Mouse (Mus musculus): ENCODE measurements around the gene Nrl.

Gene Nrl

DNA sequence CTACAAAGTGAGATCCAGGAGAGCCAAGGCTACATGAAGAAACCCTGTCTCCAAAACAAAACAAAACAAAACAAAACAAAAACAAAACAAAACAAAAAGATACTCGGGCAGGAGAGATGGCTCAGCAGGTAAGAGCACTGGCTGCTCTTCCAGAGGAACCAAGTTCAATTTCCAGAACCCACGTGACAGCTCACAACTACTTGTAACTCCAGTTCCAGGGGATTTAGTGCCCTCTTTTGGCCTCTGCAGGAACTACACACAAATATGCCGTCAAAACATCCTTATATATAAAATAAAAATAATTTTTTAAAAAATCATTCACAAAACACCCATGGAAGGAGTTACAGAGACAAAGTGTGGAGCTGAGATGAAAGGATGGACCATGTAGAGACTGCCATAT lies 3.2 kb upstream of the Nrl start:
- peak; percentile 81 for DNase-seq (ENCODE audit: low read depth)

DNA sequence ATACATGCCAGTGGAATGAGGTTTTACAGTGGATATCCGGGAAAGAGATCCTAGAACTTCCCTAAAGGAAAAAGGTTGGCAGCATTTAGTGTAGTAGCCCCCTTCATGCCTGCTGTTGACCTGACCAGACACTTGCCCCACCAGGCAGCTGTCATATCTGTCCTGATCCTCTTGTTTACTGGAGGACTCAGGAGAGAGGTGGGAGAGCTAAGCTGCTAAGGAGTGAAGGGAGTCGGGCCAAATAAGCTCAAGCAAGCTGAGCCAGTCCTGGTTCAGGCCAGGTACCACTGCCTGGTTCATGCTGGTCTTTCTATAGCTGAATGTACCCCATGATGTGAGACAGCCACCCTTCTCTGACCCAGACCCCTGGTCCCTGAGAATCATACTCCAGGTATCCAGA lies 1.9 kb upstream of the Nrl start:
- DNase-seq (ENCODE audit: low read depth) = no peak

DNA sequence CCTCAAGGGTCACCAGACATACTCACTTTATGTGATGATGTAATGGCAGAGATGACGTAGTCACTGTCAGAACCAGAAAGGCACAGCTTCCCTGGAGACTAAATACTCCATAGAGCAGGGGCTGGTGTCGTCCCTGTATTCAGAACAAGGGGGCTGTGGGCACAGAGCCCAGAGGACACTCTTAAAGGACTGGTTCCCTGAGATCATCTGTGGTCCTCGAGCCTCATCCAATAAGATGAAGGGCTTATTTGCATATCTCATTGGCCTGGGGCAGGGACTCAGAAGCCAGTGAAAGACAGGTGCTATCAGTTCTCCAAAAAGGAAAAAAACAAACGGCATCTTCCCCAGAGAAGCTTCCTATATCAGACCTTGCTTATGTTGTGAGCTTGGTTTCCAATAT lies 719 bp downstream of the Nrl start:
- no peak for DNase-seq (ENCODE audit: low read depth)

DNA sequence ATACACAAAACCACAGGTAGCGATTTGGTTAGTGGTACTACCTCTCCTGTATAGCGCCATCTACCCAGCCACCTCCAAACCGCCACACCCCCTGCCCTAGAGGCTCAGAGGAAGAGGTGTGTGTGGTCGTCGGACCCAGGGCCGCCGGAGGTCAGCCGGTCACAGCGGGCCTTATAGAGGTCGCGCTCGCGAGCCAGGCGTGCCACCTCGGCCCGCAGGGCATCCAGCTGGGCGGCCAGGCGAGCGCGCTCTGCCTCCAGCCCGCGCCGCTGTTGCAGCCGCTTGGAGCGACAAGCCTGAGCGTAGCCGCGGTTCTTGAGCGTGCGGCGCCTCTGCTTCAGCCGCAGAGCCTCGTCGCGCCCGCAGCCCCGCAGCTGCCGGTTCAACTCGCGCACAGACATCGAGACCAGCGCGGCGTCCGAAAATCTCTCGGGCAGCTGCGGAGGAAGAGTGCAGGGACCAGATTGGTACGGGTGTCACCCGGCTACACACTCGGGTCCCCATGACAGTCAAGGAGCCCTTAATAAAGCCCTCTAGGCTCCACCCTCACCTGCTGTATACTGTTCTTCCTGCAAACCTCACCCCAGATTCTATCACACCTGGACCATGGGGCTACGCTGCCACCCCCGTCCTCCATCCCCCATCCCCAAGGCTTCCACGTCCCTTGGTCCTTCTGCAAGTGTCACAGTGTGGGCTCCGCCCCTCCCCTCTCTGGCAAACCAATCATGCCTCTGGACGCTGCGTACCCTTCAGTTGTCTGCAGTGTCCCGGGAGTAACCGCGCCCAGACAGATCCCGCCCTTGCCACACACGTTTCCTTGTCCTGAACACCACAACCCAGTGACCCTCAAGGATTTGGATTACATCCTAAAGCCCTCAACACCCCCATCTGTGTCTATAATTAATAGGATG lies 4.1 kb downstream of the Nrl start:
- DNase-seq (ENCODE audit: low read depth) = peak; percentile 33

DNA sequence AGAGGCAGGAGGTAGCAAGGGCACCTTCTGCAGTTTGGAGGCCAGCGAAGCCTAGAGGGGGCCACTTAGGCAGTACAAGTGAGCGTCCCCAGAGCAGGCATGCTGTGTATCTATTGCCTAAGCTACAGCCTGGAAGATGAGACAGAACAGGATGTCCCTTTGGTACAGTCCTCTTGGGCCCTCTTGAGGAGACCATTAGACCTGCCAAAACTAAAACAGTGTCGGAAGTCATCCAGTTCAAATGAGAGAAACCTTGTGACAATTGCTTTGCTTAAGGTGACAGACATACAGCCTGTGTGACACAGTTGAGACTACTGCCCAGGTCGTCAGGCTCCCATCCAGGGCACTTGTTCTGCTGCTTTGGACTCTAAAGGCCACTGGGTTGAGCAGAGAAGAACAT lies 5.2 kb downstream of the Nrl start:
- no peak for DNase-seq (ENCODE audit: low read depth)

DNA sequence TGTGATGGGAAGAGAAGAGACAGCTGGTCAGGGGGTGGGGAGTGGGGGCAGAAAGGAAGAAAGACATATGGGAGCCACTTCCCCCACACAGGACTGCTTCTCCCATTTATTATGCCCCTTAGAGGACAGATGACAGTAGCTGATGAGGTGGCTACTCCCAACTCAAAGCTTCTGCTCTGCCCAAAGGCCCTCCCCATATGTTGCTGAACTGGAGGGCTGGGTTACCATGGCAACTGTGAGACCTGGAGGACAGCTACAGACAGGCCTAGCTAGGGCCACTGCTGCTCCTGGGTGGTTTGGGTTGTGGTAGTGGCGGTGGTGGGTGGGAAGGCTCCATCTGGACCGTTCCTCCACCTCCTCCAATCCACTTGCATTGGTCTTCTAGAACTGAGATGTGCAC lies 5.9 kb downstream of the Nrl start:
- DNase-seq (ENCODE audit: low read depth) = no peak

DNA sequence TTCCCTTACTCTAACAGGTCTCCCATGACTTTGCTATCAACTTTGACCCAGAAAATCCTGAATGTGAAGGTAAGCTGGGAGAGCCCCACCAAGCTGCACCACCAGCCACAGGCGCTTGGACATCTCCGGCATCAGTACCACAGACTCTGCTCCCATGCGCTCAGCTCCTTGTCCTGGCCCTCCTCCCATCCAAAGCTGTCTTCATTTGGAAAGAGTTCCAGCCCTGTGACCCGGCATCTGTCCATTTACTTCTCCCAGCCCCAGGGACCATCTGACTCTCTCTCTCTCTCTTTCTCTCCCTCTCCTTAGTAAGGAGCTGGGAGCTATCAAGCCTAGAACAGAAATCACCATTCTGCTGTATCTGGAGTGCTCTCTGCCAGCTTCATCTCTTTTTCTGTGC lies 8.9 kb downstream of the Nrl start:
- no peak for DNase-seq (ENCODE audit: low read depth)

DNA sequence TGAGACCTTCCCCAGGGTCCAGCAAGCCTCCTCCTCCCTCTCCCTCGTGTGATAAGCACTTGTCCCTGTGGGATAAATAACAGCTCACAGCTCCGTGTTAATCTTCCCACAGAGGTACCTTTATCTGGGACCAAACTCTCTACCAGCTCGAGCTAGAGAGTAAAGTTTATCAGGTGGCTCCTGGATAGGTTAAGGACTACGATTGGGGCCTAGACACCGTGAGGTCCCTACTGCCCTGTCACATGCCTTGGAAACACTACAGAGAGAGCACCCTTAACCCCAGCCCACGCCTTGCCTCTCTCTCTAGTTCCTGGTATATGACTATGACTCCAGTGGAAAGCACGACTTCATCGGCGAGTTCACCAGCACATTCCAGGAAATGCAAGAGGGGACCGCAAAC lies 10.9 kb downstream of the Nrl start:
- DNase-seq (ENCODE audit: low read depth) = no peak

DNA sequence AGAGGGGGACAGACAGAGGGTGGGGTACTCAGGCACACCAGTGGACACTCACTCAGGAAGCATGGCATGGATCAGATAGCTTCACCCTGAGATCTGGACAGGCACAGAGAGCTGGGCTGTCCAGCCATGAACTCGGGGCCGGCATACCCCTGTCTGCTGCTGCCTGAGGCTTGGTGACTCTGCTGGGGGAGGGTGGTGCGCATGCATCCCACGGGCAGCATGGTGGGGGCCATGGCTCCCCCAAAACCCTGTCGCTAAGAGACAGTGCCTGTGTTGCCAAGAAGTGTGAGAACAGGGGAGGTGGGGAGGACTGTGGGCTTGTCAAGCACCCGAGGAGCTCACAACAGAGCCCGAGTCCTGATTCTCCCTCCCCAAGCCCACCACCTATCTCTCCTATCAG lies 13.7 kb downstream of the Nrl start:
- DNase-seq (ENCODE audit: low read depth) = no peak

DNA sequence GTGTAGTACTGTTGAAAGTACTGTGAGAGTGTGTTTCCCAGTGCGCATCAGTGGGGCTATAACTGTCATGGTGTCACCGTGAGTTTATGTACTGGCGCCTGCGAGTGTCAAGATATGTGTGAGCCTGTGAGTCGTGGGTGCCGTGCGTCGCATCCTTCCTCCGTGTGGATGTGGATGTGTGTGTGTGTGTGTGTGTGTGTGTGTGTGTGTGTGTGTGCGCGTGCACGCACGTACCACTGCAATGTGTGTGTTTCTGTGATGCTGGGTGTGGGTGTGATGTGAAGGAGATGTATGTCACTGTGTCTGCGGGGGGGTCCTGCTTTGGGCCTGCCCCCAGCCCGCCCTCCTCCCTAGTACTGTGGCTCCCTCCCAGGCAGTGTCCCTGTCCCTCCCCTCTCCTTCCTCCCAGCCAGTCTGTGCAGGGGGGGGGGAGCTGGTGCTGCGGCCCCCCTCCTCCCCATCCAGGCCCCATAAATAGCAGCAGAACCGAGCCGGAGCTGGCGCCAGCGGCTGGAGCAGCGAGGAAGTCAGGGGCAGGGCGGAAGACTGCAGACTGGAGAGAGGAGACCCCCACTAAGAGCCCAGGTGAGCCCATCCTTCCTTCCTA lies 14.6 kb downstream of the Nrl start, which contains the start of gene Cpne6:
TSS of gene Cpne6 (plus strand) at position 321 of the 607 bp plus-strand sequence.
- DNase-seq (ENCODE audit: low read depth) = no peak

DNA sequence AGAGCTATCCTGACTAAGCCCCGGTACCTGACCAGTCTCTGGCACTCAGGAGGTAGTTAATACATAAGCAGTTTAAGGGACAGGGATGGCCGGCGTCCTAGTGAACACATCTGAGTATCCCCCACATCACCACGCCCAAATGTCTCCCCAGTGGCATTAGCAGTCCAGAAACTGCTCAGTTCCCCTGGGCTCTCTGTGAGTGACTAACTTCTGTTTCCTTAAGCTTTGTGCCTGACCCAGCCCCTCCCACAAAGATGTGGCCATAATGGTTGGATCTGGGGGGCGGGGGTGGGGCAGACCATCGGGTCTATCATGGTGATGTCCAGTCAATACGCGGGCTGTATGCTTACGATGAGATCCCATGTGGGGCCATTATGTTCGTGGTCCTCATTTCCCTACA lies 15.2 kb downstream of the Nrl start:
- no peak for DNase-seq (ENCODE audit: low read depth)

DNA sequence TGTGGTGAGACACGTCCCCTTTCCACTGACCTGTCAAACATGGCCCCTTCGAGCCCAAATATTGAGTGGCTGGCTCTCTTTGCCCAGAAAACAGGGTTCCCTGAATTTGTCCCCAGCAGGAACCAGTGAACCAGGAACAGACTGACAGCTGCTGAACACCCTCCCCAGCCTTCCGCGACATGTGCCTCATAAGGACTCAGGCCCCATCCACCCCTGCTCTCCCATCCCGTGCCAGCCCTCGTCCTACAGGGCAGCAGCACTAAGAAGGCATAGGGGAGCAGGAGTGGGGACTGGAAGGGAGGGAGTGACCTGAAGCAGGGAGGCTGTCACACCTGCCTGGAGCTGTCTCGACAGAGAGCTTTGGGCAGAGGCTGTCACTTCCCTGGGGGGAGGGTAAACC lies 17.0 kb downstream of the Nrl start:
- DNase-seq (ENCODE audit: low read depth) = no peak

DNA sequence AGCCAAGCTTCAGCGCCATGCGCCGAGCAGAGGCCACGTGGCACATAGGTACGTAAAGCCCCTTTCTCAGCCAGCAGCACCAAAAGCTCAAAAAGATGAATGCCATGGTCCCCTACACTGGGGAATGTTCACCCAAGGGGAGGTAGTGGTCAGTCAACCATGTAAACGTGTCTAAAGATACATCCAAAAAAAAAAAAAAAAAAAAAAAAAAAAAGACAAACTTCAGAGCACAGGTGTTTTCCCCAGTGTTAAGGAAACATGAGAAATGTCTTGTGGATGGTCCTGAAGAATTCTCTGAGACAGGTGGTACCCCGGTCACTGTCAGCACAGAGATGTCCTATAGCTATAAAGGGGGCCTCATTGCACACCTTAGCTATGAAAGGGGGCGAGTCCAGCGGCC lies 19.2 kb downstream of the Nrl start:
- no peak for DNase-seq (ENCODE audit: low read depth)

DNA sequence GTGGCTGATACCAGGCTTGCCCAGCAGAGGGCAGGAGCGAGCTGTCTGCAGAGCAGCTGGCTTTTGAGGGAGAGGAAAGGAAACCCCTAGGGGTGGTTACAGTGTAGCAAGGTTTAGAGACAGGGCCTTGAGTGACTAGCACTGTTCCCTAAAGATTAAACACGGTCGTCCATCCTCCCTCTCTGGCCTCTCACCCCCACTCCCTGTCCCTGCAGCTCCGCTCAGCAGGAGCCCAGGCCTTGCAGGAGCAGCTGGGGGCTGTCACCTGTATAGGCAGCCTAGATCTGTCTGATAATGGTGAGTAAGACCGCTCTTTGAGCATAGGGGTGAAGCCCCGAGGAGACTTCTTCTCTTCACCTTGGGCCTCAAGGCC lies 27.3 kb downstream of the Nrl start:
- DNase-seq (ENCODE audit: low read depth) = peak; percentile 90

DNA sequence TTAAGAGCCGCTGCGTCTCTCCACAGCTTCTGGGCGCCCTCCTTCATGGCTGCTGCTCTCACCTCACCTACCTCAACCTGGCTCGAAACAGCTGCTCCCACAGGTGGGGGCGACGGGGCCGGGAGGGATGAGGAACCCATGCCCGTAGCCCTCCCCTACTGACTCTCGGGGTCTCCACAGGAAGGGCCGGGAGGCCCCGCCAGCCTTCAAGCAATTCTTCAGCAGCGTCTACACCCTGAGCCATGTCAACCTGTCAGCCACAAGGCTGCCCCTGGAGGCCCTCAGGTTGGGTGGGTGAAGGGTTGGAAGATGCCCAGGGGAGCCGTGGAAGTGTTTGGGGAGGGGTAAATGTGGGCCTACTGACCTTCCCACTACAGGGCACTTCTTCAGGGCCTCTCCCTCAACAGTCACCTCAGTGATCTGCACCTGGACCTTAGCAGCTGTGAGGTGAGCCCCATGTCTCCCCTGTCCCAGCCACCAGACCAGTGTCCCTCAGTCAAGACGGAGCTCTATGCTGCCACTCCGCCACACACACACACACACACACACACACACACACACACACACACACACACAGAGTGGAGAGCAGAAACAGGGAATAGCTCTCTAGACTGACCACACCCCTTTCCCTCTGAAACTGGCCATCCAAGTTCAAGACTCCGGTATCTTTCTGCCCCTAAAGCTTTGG lies 27.9 kb downstream of the Nrl start:
- no peak for DNase-seq (ENCODE audit: low read depth)

DNA sequence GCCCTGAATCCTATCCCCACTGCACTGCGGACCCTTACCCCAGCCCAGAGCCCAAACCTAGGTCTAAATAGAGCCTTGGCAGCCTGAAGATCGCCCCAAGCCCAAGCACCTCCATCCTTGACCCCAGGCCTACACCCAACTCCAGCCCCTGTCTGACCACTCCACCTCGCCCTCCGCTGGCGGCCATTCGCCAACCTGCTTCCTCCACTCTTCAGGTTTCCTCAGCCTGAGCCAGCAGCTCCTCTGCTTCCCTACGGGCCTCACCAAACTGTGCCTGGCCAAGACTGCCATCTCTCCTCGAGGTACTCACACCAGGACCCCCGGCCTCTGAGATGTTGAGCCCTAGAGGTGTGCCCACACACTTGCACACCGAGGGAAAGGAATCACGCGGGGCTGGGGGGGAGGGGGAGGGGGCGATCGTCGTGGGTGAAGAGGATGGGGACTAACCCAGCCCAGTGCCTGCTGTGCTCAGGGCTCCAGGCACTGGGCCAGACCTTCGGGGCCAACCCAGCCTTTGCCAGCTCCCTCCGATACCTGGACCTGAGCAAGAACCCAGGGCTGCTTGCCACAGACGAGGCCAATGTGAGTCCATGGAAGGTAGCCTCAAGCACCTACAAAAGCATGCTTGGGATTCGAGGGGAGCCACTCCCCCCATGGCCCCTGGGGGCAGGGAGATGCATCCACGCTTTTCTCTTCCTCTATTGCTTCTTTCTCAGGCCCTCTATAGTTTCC lies 29.1 kb downstream of the Nrl start:
- DNase-seq (ENCODE audit: low read depth) = no peak

DNA sequence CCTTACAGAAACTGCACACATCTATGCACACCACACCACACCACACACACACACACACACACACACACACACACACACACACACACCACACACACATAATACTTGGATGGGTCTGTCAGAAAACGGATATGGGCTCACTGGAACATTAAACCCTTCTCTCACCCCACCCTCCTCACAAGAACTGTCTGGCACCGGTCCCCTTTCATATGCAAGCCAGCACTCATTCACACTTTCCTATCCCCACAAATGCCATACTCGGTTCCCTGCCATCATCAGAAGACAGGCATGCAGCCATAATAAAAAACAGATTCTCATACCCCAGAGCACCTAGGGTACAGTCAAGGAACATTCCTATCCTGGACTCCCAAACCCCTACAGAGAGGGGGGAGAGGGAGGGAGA lies 32.7 kb downstream of the Nrl start:
- DNase-seq (ENCODE audit: low read depth) = no peak

DNA sequence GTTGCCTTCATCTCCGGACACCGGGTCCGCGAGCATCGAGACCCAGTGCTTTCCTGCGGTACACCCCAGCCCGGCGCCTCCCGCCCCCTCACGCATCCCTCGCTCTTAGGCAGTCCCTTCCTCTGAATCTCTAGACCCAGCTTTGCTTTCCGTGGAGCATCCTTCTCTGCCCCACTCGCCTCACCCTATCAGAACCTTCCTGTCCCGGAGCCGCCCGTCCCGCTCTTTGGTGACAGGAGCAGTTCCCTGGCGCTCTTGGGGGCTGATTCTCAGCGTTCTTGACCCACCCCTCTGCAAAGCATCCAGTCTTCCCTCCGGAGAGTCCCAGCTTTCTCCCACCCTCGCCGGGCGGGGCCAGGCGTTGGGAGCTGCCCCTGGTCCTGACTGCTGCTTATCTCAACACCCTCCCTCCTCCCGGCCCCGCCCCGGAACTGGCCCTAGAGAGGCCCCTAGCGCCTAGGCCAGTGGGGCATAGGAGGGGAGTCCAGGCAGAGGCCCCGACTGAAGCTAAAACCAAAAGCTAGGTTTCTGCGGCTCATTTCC lies 33.4 kb downstream of the Nrl start:
- DNase-seq (ENCODE audit: low read depth) = peak; percentile 68

DNA sequence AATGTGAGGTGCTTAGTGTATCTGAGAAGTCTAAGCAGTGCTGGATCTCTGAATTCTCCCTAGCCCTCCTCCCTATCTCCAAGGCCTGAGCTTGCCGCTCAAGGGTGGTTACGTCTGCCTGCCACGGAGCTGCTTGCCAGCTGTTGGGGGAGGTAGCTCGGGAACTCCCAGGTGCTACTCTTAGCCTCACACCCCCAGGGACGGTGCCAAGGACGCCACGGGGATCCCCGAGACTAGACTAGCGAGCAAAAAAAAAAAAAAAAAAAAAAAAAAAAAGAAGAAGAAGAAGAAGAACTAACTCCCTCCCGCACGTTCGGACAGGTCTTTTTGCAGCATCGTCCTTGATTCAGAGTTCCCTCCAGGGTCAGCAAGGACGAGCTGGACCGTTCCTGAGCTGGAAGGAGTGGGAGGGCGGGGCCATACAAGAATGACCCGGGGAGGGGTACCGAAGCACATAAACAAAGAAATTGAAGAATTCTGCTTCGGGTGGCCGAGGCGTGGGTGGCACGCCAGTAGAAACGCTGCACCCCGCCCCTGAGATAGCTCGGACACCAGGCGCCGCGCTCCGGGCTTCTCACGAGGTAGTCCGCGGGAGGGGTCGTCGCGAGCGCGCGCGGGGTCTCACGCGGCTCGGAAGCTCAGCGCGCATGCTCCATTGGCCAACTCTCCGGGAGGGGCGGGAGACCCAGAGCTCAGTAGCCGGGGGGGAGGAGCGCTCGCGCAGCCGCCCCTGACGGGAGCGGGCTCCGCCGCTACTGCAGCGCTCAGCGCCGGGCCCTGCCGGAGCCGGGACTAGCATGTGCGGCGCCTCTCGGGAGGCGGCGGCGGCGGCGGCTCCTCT lies 34.2 kb downstream of the Nrl start, which contains the start of gene Carmil3:
TSS of gene Carmil3 (plus strand) at position 291 of the 841 bp plus-strand sequence.
- DNase-seq (ENCODE audit: low read depth) = peak; percentile 69

DNA sequence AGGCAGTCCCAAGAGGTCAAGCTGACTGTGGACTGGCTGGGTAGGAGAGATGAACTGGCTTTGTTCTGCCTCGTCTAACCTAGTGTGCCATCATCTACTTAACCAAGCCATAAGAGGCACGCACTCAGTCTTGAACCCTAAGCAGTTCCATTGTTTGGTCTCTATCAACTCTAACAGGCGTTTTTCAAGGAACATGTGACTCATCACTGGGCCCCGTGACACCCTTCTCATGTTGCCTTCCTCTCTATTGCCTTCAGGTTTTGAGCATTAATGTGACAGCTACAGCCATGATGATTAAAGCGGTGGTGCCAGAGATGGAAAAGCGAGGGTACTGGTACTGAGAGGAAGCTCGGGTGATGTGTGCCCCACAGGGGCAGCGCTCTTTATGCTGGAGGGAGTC lies 37.9 kb downstream of the Nrl start:
- DNase-seq (ENCODE audit: low read depth) = no peak

DNA sequence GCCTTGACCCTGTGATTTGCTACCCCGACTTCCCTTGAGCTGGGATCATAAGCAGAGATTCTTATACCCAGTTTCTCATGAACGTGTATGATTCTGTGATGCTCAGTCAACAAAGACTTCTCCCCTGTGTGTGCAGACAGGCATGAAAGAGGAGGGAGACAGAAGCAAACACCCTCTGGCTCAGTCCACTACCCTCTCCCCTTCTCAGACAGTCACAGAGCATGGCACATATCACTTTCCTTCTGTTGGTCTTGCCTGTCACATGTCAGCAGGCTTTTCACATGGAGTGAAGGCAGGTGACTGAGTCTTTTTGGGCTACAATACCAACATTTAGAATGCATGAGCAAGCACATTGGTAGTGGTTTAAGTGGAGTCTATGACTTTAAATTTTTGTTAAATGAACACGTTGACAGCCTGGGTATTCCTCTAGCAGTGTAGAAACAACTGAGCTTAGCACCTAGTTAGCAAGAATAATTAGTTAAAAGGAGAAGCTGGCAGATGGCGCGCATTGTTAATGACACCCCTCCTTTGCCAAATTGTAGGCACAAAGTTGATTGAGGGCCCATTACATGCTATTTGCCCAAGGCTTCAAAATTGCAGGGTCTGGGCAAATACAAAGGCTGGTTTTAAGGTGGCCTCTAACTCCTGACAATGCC lies 40.2 kb downstream of the Nrl start:
- no peak for DNase-seq (ENCODE audit: low read depth)
